Mouse (Mus musculus): Measurements from ENCODE around the gene Epas1.

GRCm38 (mm10) chr17:86770848-86771247 lies 17.3 kb downstream of the Epas1 start:
- TF ChIP-seq CTCF (IDR thresholded peaks at IDR 0.05; ENCODE audit: low read depth): no peak
- no peak for TF ChIP-seq EP300 (IDR thresholded peaks at IDR 0.05; ENCODE audit: low read depth)

Data from liver, embryonic 14.5 days (tissue).